Mouse (Mus musculus): ENCODE data around the gene Bicral. TPM values are rescaled to one million over a fixed set of nuclear protein-coding genes. Genes with fewer than 3 reads are reported as not detected.
A peak's percentile ranks its signal among the peaks of the same experiment; 100 is the strongest.

Gene Bicral
- total RNA-seq, 2 experiments from 2014 or later = 14.9 to 15.3 TPM

- intact Hi-C loops (cut with DNase I) = no loop called here
- DNase-seq = no peak
Measured at GRCm38 (mm10) chr17:46877061-46877460, 18.8 kb upstream of the Bicral start.

- no peak for DNase-seq
- intact Hi-C loops (cut with DNase I) = no loop called here
Measured at GRCm38 (mm10) chr17:46876371-46876950, 18.2 kb upstream of the Bicral start.

- DNase-seq = no peak
- intact Hi-C loops (cut with DNase I) = no loop called here
Measured at GRCm38 (mm10) chr17:46875626-46876025, 17.3 kb upstream of the Bicral start.

- intact Hi-C loops (cut with DNase I) = no loop called here
- DNase-seq = peak; percentile 46 to 66
Measured at GRCm38 (mm10) chr17:46874133-46874532, 15.9 kb upstream of the Bicral start.

GRCm38 (mm10) chr17:46872806-46873205 is 14.5 kb upstream of the Bicral start:
- no peak for DNase-seq
- intact Hi-C loops (cut with DNase I) = loop anchor here (2.0 kb wide), 1 partner anchor 14 kb away; the partner anchor contains the start of gene Bicral

- DNase-seq = no peak
- intact Hi-C loops (cut with DNase I) = no loop called here
Measured at GRCm38 (mm10) chr17:46870913-46871312, 12.6 kb upstream of the Bicral start.

GRCm38 (mm10) chr17:46870204-46870798 is 12.0 kb upstream of the Bicral start:
- DNase-seq = no peak
- intact Hi-C loops (cut with DNase I) = no loop called here

GRCm38 (mm10) chr17:46866836-46867235 is 8.6 kb upstream of the Bicral start:
- no peak for DNase-seq
- intact Hi-C loops (cut with DNase I) = no loop called here

GRCm38 (mm10) chr17:46864566-46865195 is 6.4 kb upstream of the Bicral start:
- no peak for DNase-seq
- intact Hi-C loops (cut with DNase I) = no loop called here

GRCm38 (mm10) chr17:46860120-46860519 is 1.8 kb upstream of the Bicral start:
- no peak for DNase-seq
- intact Hi-C loops (cut with DNase I) = no loop called here

- intact Hi-C loops (cut with DNase I) = loop anchor here (2.0 to 10.0 kb wide), 3 partner anchors 14 to 214 kb away; partner anchors contain the start of genes Klc4 and Mrpl2
- DNase-seq = no peak
Measured at GRCm38 (mm10) chr17:46858749-46859444, 615 bp upstream of the Bicral start.

GRCm38 (mm10) chr17:46857361-46857902 is 850 bp downstream of the Bicral start:
- intact Hi-C loops (cut with DNase I) = loop anchor here (1.0 to 10.0 kb wide), 3 partner anchors 75 to 213 kb away; partner anchors contain the start of genes Klc4, Mrpl2 and Rpl7l1
- DNase-seq = peak; percentile 81 to 90

- DNase-seq = peak; percentile 91
- intact Hi-C loops (cut with DNase I) = loop anchor here (1.0 to 10.0 kb wide), 4 partner anchors 33 to 212 kb away; partner anchors contain the start of genes Klc4, Mrpl2 and Rpl7l1
Measured at GRCm38 (mm10) chr17:46856471-46857360, 1.6 kb downstream of the Bicral start.

GRCm38 (mm10) chr17:46856107-46856388 is 2.2 kb downstream of the Bicral start:
- intact Hi-C loops (cut with DNase I) = loop anchor here (1.0 to 10.0 kb wide), 3 partner anchors 33 to 211 kb away; partner anchors contain the start of genes Klc4 and Mrpl2
- DNase-seq = no peak

GRCm38 (mm10) chr17:46855328-46856106 is 2.8 kb downstream of the Bicral start:
- intact Hi-C loops (cut with DNase I) = loop anchor here (1.0 to 10.0 kb wide), 4 partner anchors 23 to 211 kb away; partner anchors contain the start of genes Klc4 and Mrpl2

GRCm38 (mm10) chr17:46854640-46855110 is 3.6 kb downstream of the Bicral start:
- DNase-seq = peak in 1 of 2 experiments; percentile 41
- intact Hi-C loops (cut with DNase I) = loop anchor here (2.0 to 10.0 kb wide), 4 partner anchors 22 to 210 kb away; partner anchors contain the start of genes Klc4 and Mrpl2

More at GRCm38 (mm10) chr17:46855328-46856106, 2.8 kb downstream of the Bicral start:
- DNase-seq = peak; percentile 45 to 46

GRCm38 (mm10) chr17:46854096-46854495 is 4.2 kb downstream of the Bicral start:
- DNase-seq = no peak
- intact Hi-C loops (cut with DNase I) = loop anchor here (2.0 to 10.0 kb wide), 3 partner anchors 21 to 209 kb away; partner anchors contain the start of genes Klc4 and Mrpl2

GRCm38 (mm10) chr17:46853281-46853680 is 5.0 kb downstream of the Bicral start:
- peak; percentile 73 for DNase-seq
- intact Hi-C loops (cut with DNase I) = loop anchor here (5.0 to 10.0 kb wide), 2 partner anchors 41 to 208 kb away; partner anchors contain the start of genes Klc4 and Mrpl2

All from heart, postnatal 36 days (tissue).